Mouse (Mus musculus): ENCODE data around the gene Agr3. TPM values are rescaled to one million over a fixed set of nuclear protein-coding genes. Genes with fewer than 3 reads are reported as not detected.

Gene Agr3
- polyA plus RNA-seq, 1 experiment from 2014 or later, result 1.2 TPM

GRCm38 (mm10) chr12:35916467-35916866 lies 9.0 kb upstream of the Agr3 start:
- 56% methylated on average over 1 of the region's 1 CpGs for WGBS
- no peak for ATAC-seq (ENCODE audit: low read depth)
- Histone ChIP-seq H3K36me3 (ENCODE audit: control insufficient read depth, insufficient read depth, low read length) (no peaks in the 10 kb centered on the region), H3K4me2 (ENCODE audit: low read depth, low read length) (no peak overlapping the region), H3K4me3 (ENCODE audit: low read length) (no peak overlapping the region), H3K27ac (ENCODE audit: low read length) (no peak overlapping the region), H3K9me3 (ENCODE audit: control insufficient read depth, low read length) (no peaks in the 10 kb centered on the region), H3K9ac (ENCODE audit: low read length) (no peak overlapping the region), H3K27me3 (ENCODE audit: control insufficient read depth, insufficient read depth, low read depth, low read length) (no peaks in the 10 kb centered on the region), H3K4me1 (replicated peaks; ENCODE audit: control insufficient read depth, insufficient read depth, low read length) (no peaks in the 10 kb centered on the region)

GRCm38 (mm10) chr12:35918031-35918430 lies 7.4 kb upstream of the Agr3 start:
- Histone ChIP-seq H3K27me3 (ENCODE audit: control insufficient read depth, insufficient read depth, low read depth, low read length) (no peaks in the 10 kb centered on the region), H3K4me2 (ENCODE audit: low read depth, low read length) (no peak overlapping the region), H3K27ac (ENCODE audit: low read length) (no peak overlapping the region), H3K4me1 (replicated peaks; ENCODE audit: control insufficient read depth, insufficient read depth, low read length) (no peaks in the 10 kb centered on the region), H3K36me3 (ENCODE audit: control insufficient read depth, insufficient read depth, low read length) (no peaks in the 10 kb centered on the region), H3K4me3 (ENCODE audit: low read length) (no peak overlapping the region), H3K9me3 (ENCODE audit: control insufficient read depth, low read length) (no peaks in the 10 kb centered on the region), H3K9ac (ENCODE audit: low read length) (no peak overlapping the region)
- ATAC-seq (ENCODE audit: low read depth), result no peak
- 63% methylated on average over 1 of the region's 1 CpGs for WGBS

GRCm38 (mm10) chr12:35927804-35928203 lies 2.4 kb downstream of the Agr3 start:
- Histone ChIP-seq H3K36me3 (ENCODE audit: control insufficient read depth, insufficient read depth, low read length) (no peaks in the 10 kb centered on the region), H3K4me2 (ENCODE audit: low read depth, low read length) (no peak overlapping the region), H3K4me1 (replicated peaks; ENCODE audit: control insufficient read depth, insufficient read depth, low read length) (no peaks in the 10 kb centered on the region), H3K4me3 (ENCODE audit: low read length) (no peak overlapping the region), H3K27ac (ENCODE audit: low read length) (no peak overlapping the region), H3K9me3 (ENCODE audit: control insufficient read depth, low read length) (no peaks in the 10 kb centered on the region), H3K27me3 (ENCODE audit: control insufficient read depth, insufficient read depth, low read depth, low read length) (no peaks in the 10 kb centered on the region), H3K9ac (ENCODE audit: low read length) (no peak overlapping the region)
- WGBS, result 54% methylated on average over 2 of the region's 2 CpGs
- ATAC-seq (ENCODE audit: low read depth), result no peak

GRCm38 (mm10) chr12:35932816-35933215 lies 7.4 kb downstream of the Agr3 start:
- Histone ChIP-seq H3K4me1 (replicated peaks; ENCODE audit: control insufficient read depth, insufficient read depth, low read length) (no peaks in the 10 kb centered on the region), H3K36me3 (ENCODE audit: control insufficient read depth, insufficient read depth, low read length) (no peaks in the 10 kb centered on the region), H3K4me2 (ENCODE audit: low read depth, low read length) (no peak overlapping the region), H3K9ac (ENCODE audit: low read length) (no peak overlapping the region), H3K9me3 (ENCODE audit: control insufficient read depth, low read length) (no peaks in the 10 kb centered on the region), H3K27me3 (ENCODE audit: control insufficient read depth, insufficient read depth, low read depth, low read length) (no peaks in the 10 kb centered on the region), H3K27ac (ENCODE audit: low read length) (no peak overlapping the region), H3K4me3 (ENCODE audit: low read length) (no peak overlapping the region)
- no peak for ATAC-seq (ENCODE audit: low read depth)

GRCm38 (mm10) chr12:35951757-35952156 lies 26.3 kb downstream of the Agr3 start:
- Histone ChIP-seq H3K9me3 (ENCODE audit: control insufficient read depth, low read length) (no peaks in the 10 kb centered on the region), H3K36me3 (ENCODE audit: control insufficient read depth, insufficient read depth, low read length) (no peaks in the 10 kb centered on the region), H3K27ac (ENCODE audit: low read length) (no peak overlapping the region)

GRCm38 (mm10) chr12:35957235-35957634 lies 31.8 kb downstream of the Agr3 start:
- Histone ChIP-seq H3K4me3 (ENCODE audit: low read length) (no peak overlapping the region), H3K4me2 (ENCODE audit: low read depth, low read length) (no peak overlapping the region), H3K36me3 (ENCODE audit: control insufficient read depth, insufficient read depth, low read length) (no peaks in the 10 kb centered on the region), H3K4me1 (replicated peaks; ENCODE audit: control insufficient read depth, insufficient read depth, low read length) (no peaks in the 10 kb centered on the region), H3K9me3 (ENCODE audit: control insufficient read depth, low read length) (no peaks in the 10 kb centered on the region), H3K27ac (ENCODE audit: low read length) (no peak overlapping the region), H3K27me3 (ENCODE audit: control insufficient read depth, insufficient read depth, low read depth, low read length) (no peaks in the 10 kb centered on the region), H3K9ac (ENCODE audit: low read length) (no peak overlapping the region)
- WGBS, result 71% methylated on average over 2 of the region's 2 CpGs
- ATAC-seq (ENCODE audit: low read depth), result no peak

More at GRCm38 (mm10) chr12:35951757-35952156, 26.3 kb downstream of the Agr3 start:
- ATAC-seq (ENCODE audit: low read depth), result no peak
- Histone ChIP-seq H3K4me1 (replicated peaks; ENCODE audit: control insufficient read depth, insufficient read depth, low read length) (no peaks in the 10 kb centered on the region), H3K9ac (ENCODE audit: low read length) (no peak overlapping the region), H3K4me2 (ENCODE audit: low read depth, low read length) (no peak overlapping the region), H3K27me3 (ENCODE audit: control insufficient read depth, insufficient read depth, low read depth, low read length) (no peaks in the 10 kb centered on the region), H3K4me3 (ENCODE audit: low read length) (no peak overlapping the region)
- 83% methylated on average over 1 of the region's 1 CpGs for WGBS

- Histone ChIP-seq H3K27ac (ENCODE audit: low read length) (no peak overlapping the region), H3K9me3 (ENCODE audit: control insufficient read depth, low read length) (no peaks in the 10 kb centered on the region), H3K27me3 (ENCODE audit: control insufficient read depth, insufficient read depth, low read depth, low read length) (no peaks in the 10 kb centered on the region), H3K9ac (ENCODE audit: low read length) (no peak overlapping the region), H3K4me2 (ENCODE audit: low read depth, low read length) (no peak overlapping the region), H3K36me3 (ENCODE audit: control insufficient read depth, insufficient read depth, low read length) (no peaks in the 10 kb centered on the region), H3K4me1 (replicated peaks; ENCODE audit: control insufficient read depth, insufficient read depth, low read length) (no peaks in the 10 kb centered on the region), H3K4me3 (ENCODE audit: low read length) (no peak overlapping the region)
- no peak for ATAC-seq (ENCODE audit: low read depth)
- 40% methylated on average over 7 of the region's 7 CpGs for WGBS
Observed at GRCm38 (mm10) chr12:35966098-35966767, 40.8 kb downstream of the Agr3 start.

- no peak overlapping the region for H3K4me3 ChIP-seq (ENCODE audit: low read length)
- no peak for ATAC-seq (ENCODE audit: low read depth)
- no peaks in the 10 kb centered on the region for H3K27me3 ChIP-seq (ENCODE audit: control insufficient read depth, insufficient read depth, low read depth, low read length)
- H3K4me1 ChIP-seq (replicated peaks; ENCODE audit: control insufficient read depth, insufficient read depth, low read length), result no peaks in the 10 kb centered on the region
- no peaks in the 10 kb centered on the region for H3K9me3 ChIP-seq (ENCODE audit: control insufficient read depth, low read length)
- H3K36me3 ChIP-seq (ENCODE audit: control insufficient read depth, insufficient read depth, low read length), result no peaks in the 10 kb centered on the region
- H3K27ac ChIP-seq (ENCODE audit: low read length), result no peak overlapping the region
- no peak overlapping the region for H3K4me2 ChIP-seq (ENCODE audit: low read depth, low read length)
- WGBS, result 53% methylated on average over 7 of the region's 7 CpGs
- H3K9ac ChIP-seq (ENCODE audit: low read length), result no peak overlapping the region
Observed at GRCm38 (mm10) chr12:35966768-35967141, 41.3 kb downstream of the Agr3 start.

- H3K9me3 ChIP-seq (ENCODE audit: control insufficient read depth, low read length), result no peaks in the 10 kb centered on the region
- H3K36me3 ChIP-seq (ENCODE audit: control insufficient read depth, insufficient read depth, low read length), result no peaks in the 10 kb centered on the region
- no peaks in the 10 kb centered on the region for H3K27me3 ChIP-seq (ENCODE audit: control insufficient read depth, insufficient read depth, low read depth, low read length)
- WGBS, result 77% methylated on average over 3 of the region's 3 CpGs
- H3K4me3 ChIP-seq (ENCODE audit: low read length), result no peak overlapping the region
- H3K27ac ChIP-seq (ENCODE audit: low read length), result no peak overlapping the region
- H3K9ac ChIP-seq (ENCODE audit: low read length), result no peak overlapping the region
- no peaks in the 10 kb centered on the region for H3K4me1 ChIP-seq (replicated peaks; ENCODE audit: control insufficient read depth, insufficient read depth, low read length)
- ATAC-seq (ENCODE audit: low read depth), result no peak
- H3K4me2 ChIP-seq (ENCODE audit: low read depth, low read length), result no peak overlapping the region
Observed at GRCm38 (mm10) chr12:35975898-35976297, 50.5 kb downstream of the Agr3 start.
